Mouse (Mus musculus): ENCODE results near the gene Sft2d2.

DNA sequence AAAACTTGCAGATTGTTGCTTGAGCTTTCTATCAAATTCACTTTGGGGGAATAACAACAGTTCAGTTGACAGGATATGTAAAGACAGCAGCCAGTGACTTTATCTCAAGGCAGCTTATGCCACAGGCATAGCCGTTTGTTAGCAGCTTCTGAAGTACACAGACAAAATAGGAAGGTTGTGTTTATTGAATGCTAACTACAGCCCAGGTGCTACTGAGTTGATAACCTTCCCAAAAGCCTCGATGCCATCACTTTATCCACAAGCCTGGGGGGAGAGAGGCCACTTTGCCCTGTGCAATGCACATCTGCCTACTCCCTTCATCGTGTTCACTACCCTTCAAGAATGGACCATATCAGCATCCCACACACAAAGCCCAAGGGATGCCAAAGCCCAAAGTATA is 54.0 kb downstream of the Sft2d2 start:
- TF ChIP-seq POLR2A (IDR thresholded peaks at IDR 0.05; ENCODE audit: extremely low read depth, insufficient read depth, low read length) = no peak
- no peak for TF ChIP-seq CTCF (IDR thresholded peaks at IDR 0.05; ENCODE audit: low read depth, low read length)

All from liver, adult 2 months (tissue).